Mouse (Mus musculus): ENCODE measurements around the gene Plscr2.

Gene Plscr2

DNA sequence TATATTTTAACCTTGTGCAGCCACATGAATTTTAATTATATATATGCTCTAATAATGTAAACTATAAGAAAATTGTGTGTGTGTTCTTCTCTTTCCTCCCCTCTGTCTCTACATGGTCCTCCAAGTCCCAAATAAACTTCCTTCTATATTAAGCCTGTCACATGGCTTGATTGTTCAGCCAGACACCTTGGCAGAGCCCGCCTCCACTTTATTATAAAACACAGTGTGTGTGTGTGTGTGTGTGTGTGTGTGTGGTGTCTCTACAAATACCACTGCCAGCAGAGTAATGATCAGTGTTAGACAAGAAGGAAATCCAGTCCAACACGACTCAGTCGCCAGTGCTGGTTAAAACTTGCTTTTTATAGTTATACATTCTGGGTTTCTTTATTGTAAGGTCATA lies 62.3 kb downstream of the Plscr2 start:
- no peak for DNase-seq (ENCODE audit: low read depth in 2 of 2, low spot score in 2 of 2)

DNA sequence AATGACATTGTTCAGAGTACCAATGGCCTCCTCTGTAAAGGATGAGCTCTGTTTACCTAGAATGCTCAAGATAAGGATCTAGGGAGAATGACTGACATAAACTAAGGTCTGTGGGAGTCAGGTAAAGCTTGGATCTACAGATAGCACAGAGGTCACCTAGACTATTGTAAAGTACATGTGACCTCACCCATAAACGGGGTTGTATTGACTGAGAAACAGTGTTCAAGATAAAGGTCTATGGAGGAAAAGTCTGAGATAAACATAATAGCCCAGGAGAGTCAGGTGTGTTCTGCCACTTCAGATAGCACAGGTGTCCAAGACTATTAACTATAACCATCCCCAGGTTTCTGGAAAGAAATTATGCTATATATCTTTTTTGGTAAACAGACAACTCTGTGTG lies 63.6 kb downstream of the Plscr2 start:
- DNase-seq (ENCODE audit: low read depth in 2 of 2, low spot score in 2 of 2), result no peak

Data from CD8-positive naive resting alpha-beta T cell, adult 2 months (primary cell).